Mouse (Mus musculus) liver, adult 2 months (tissue): ENCODE measurements around the gene 4930503B20Rik.

ENCODE experiments used
- CTCF ChIP-seq: fragments of 200-500 bp; IDR thresholded peaks from 2 replicates; pipeline ENCODE4 v1.5.1; 2011; ENCODE audit warnings: low read depth, low read length, control low read depth
- POLR2A ChIP-seq: fragments of 200-500 bp; IDR thresholded peaks from 2 replicates; pipeline ENCODE4 v1.6.1; 2011; ENCODE audit warnings: low read length, control low read depth; ENCODE audit not compliant: insufficient read depth; ENCODE audit errors: extremely low read depth

DNA sequence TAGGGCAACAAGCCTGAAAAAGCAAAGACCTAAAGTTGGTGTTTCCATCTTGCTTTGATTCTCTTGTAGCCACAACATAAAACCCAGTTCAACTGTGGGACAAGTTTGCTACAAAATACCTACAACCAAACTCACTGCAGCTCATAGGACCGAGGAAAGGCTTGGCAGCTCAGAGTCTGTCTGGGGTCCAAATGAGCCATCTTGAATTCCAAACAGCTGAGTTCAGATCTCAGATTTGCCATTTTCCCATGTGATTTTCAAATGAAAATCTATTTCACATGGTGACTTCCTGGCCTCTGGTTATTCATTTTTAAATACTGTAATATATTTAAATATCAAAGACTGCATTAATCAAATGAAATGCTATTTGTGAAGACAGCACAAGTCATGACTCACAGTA lies 24.0 kb upstream of the 4930503B20Rik start:
- TF ChIP-seq CTCF (no peak), POLR2A (no peak)
